15 mouse cellular contexts compared by ENCODE assay signal in the genomic region with DNA sequence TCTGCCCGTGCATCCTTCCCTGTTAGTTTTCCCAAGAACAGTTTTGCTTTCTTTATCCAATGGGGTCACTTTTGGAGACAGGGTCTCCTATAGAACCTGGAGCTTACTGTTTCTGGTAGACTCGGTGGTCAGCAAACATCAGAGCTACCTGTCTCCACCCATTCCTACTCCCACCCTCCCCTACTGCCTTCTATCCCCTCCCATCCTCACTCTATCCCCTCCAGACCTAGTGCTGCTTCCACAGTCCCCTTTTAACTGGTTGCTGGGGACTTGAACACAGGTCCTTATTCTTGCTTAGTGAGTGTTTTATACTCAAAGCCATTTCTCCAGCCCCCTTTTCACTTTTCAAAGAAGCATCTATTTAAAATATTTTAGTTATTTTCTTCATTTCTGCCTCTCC.
A peak's percentile ranks its signal among the peaks of the same experiment; 100 is the strongest.
DNase-seq lines count a peak whose midpoint lies in the region; ATAC-seq lines count a peak whose summit lies in the region.
"Had no signal": no experiment of that assay in that cellular context is flagged by ENCODE, and none has a peak within 500 bp of the region (broad histone marks: within the 10 kb centered on the region; RNA-seq: fewer than 3 reads in every experiment).

No protein-coding gene starts in this region.

- intact Hi-C loops in heart, postnatal 10 days (cut with DNase I), result no loop called here

- no peak for ATAC-seq in heart, embryonic 14.5 days (ENCODE audit: insufficient number of reproducible peaks, insufficient read depth, low FRiP score, low read depth)
- peak; percentile 58; the same call in 1 of the 2 replicates for ATAC-seq in neural tube, embryonic 11.5 days (ENCODE audit: insufficient read depth, low FRiP score, low TSS enrichment)
- ATAC-seq in midbrain, embryonic 12.5 days (ENCODE audit: low FRiP score, low read depth), result no peak

- no peaks in the 10 kb centered on the region for H3K27me3 ChIP-seq in heart, embryonic 14.5 days (ENCODE audit: control insufficient read depth, insufficient read depth, low read length)
- H3K27me3 ChIP-seq in neural tube, embryonic 11.5 days (ENCODE audit: control insufficient read depth, insufficient read depth, low read length), result no peaks in the 10 kb centered on the region
- no peaks in the 10 kb centered on the region for H3K27me3 ChIP-seq in midbrain, embryonic 12.5 days
- H3K27me3 ChIP-seq: liver, embryonic 13.5 days had no signal

- no peak overlapping the region for H3K4me3 ChIP-seq in heart, embryonic 14.5 days (ENCODE audit: control insufficient read depth in 1 of 2, insufficient read depth in 1 of 2, low read depth in 1 of 2, low read length in 2 of 2)
- H3K4me3 ChIP-seq in neural tube, embryonic 11.5 days (ENCODE audit: low read depth, low read length), result no peak overlapping the region
- no peak overlapping the region for H3K4me3 ChIP-seq in midbrain, embryonic 12.5 days
- H3K4me3 ChIP-seq: liver, embryonic 13.5 days; myocyte had no signal

- H3K4me1 ChIP-seq in heart, embryonic 14.5 days (ENCODE audit: control insufficient read depth in 2 of 2, insufficient read depth in 2 of 2, low read length in 2 of 2), result peaks cover 10 to 23% of the 10 kb centered on the region in 2 experiments
- H3K4me1 ChIP-seq in neural tube, embryonic 11.5 days (ENCODE audit: control insufficient read depth, insufficient read depth, low read length), result peaks cover 5% of the 10 kb centered on the region; the same call in 1 of the 2 replicates
- peaks cover 15% of the 10 kb centered on the region for H3K4me1 ChIP-seq in midbrain, embryonic 12.5 days

- H3K9me3 ChIP-seq in heart, embryonic 14.5 days (ENCODE audit: control insufficient read depth, low read length), result peaks cover 4% of the 10 kb centered on the region; the same call in 1 of the 2 replicates
- no peaks in the 10 kb centered on the region for H3K9me3 ChIP-seq in neural tube, embryonic 11.5 days (ENCODE audit: control insufficient read depth, low read length)
- no peaks in the 10 kb centered on the region for H3K9me3 ChIP-seq in midbrain, embryonic 12.5 days
- H3K9me3 ChIP-seq: liver, embryonic 13.5 days had no signal

- H3K36me3 ChIP-seq in heart, embryonic 14.5 days (ENCODE audit: control insufficient read depth, insufficient read depth, low read length), result no peaks in the 10 kb centered on the region
- H3K36me3 ChIP-seq in neural tube, embryonic 11.5 days (ENCODE audit: control insufficient read depth, insufficient read depth, low read length), result no peaks in the 10 kb centered on the region
- no peaks in the 10 kb centered on the region for H3K36me3 ChIP-seq in midbrain, embryonic 12.5 days
- H3K36me3 ChIP-seq: G1E; liver, embryonic 13.5 days had no signal

- 58% methylated on average over 2 of the region's 2 CpGs for WGBS in heart, embryonic 14.5 days
- 69% methylated on average over 2 of the region's 2 CpGs for WGBS in neural tube, embryonic 11.5 days
- WGBS in midbrain, embryonic 12.5 days, result 71% methylated on average over 2 of the region's 2 CpGs

- H3K4me2 ChIP-seq in heart, embryonic 14.5 days (ENCODE audit: low read length), result no peak overlapping the region
- H3K4me2 ChIP-seq in neural tube, embryonic 11.5 days (ENCODE audit: low read depth), result no peak overlapping the region
- no peak overlapping the region for H3K4me2 ChIP-seq in midbrain, embryonic 12.5 days (replicated peaks)
- H3K4me2 ChIP-seq: liver, embryonic 13.5 days had no signal

- H3K27ac ChIP-seq in heart, embryonic 14.5 days (replicated peaks in 1 of 2; ENCODE audit: control insufficient read depth in 1 of 2, insufficient read depth in 1 of 2, low read depth in 2 of 2, low read length in 2 of 2), result peak overlapping the region; percentile 11 to 70; a peak in 3 of 4 replicates
- H3K27ac ChIP-seq in neural tube, embryonic 11.5 days (ENCODE audit: low read depth, low read length), result peak overlapping the region; percentile 90; the same call in 1 of the 2 replicates
- H3K27ac ChIP-seq in midbrain, embryonic 12.5 days (replicated peaks), result peak overlapping the region; percentile 89
- H3K27ac ChIP-seq: liver, embryonic 13.5 days had no signal

- H3K9ac ChIP-seq in heart, embryonic 14.5 days (ENCODE audit: low read length), result no peak overlapping the region
- H3K9ac ChIP-seq in neural tube, embryonic 11.5 days (ENCODE audit: low read length), result no peak overlapping the region
- no peak overlapping the region for H3K9ac ChIP-seq in midbrain, embryonic 12.5 days (replicated peaks)
- H3K9ac ChIP-seq: liver, embryonic 13.5 days had no signal

- no peak for DNase-seq in heart, postnatal 10 days
- no peak for DNase-seq in neural tube, embryonic 11.5 days (ENCODE audit: low spot score)
- no peak for DNase-seq in neural tube, embryonic 10.5 days (ENCODE audit: extremely low spot score, low spot score)
- DNase-seq in kidney, postnatal 4 days, result no peak
- DNase-seq in kidney, postnatal 36 days, result no peak
- DNase-seq: cerebellum, adult 11-12 months; gastrocnemius, postnatal 36 days; kidney, adult 8-10 months; layer of hippocampus, postnatal 36 days; liver, embryonic 13.5 days; right cerebral cortex, postnatal 14 days had no signal
